Mouse (Mus musculus) heart, adult 2 months (tissue): ENCODE measurements around the gene Entpd5.

ENCODE experiments used
- CTCF ChIP-seq: fragments of 200-600 bp; IDR thresholded peaks from 2 replicates; pipeline ENCODE4 v1.8.1; 2022; ENCODE audit warnings: antibody characterized with exemption, mild to moderate bottlenecking, moderate library complexity
- EP300 ChIP-seq: fragments of 200-500 bp; IDR thresholded peaks from 2 replicates; pipeline ENCODE4 v1.6.1; 2011; ENCODE audit warnings: low read depth, low read length, control low read depth; ENCODE audit not compliant: insufficient read depth

GRCm38 (mm10) chr12:84408819-84409507 lies at the start of gene Entpd5, which contains the start of gene Bbof1:
- TF ChIP-seq EP300, result no peak
- peak; percentile 19; the same call in 1 of the 2 replicates for TF ChIP-seq CTCF
